Mouse (Mus musculus) kidney, postnatal 4 days (tissue): ENCODE results near the gene Mthfr.

Source experiments
- DNase-seq, 2 experiments: peaks; one replicate each; pipeline ENCODE4 v3.0.0; 2021; ENCODE audit warnings: mixed read lengths in 2 of 2

Gene Mthfr

GRCm38 (mm10) chr4:148038600-148039253 lies at the start of gene Mthfr, which contains the start of gene Clcn6:
Gene Mthfr, plus strand, starts transcription at chr4:148039077.
Gene Clcn6, minus strand, starts transcription at chr4:148038821.
- DNase-seq, result peak; percentile 100

GRCm38 (mm10) chr4:147993571-147994095 lies 45.2 kb upstream of the Mthfr start:
- DNase-seq, result no peak

GRCm38 (mm10) chr4:147995311-147995710 lies 43.6 kb upstream of the Mthfr start:
- no peak for DNase-seq

- DNase-seq, result no peak
Measured at GRCm38 (mm10) chr4:148000202-148000772, 38.6 kb upstream of the Mthfr start, which contains the start of gene Nppa. Gene Nppa, plus strand, starts transcription at chr4:148000722.

GRCm38 (mm10) chr4:148001013-148001789 lies 37.7 kb upstream of the Mthfr start:
- DNase-seq, result no peak

GRCm38 (mm10) chr4:148001866-148002265 lies 37.0 kb upstream of the Mthfr start:
- peak; percentile 31 to 42 for DNase-seq

GRCm38 (mm10) chr4:148004361-148004760 lies 34.5 kb upstream of the Mthfr start:
- DNase-seq, result no peak

GRCm38 (mm10) chr4:148008412-148008811 lies 30.5 kb upstream of the Mthfr start:
- DNase-seq, result peak; percentile 66 to 72

- DNase-seq, result no peak
Measured at GRCm38 (mm10) chr4:148009641-148010040, 29.2 kb upstream of the Mthfr start.

- no peak for DNase-seq
Measured at GRCm38 (mm10) chr4:148011332-148011731, 27.5 kb upstream of the Mthfr start.

GRCm38 (mm10) chr4:148012216-148012615 lies 26.7 kb upstream of the Mthfr start:
- no peak for DNase-seq

GRCm38 (mm10) chr4:148015418-148015817 lies 23.5 kb upstream of the Mthfr start:
- DNase-seq, result peak in 1 of 2 experiments; percentile 33

- peak in 1 of 2 experiments; percentile 18 for DNase-seq
Measured at GRCm38 (mm10) chr4:148016981-148017380, 21.9 kb upstream of the Mthfr start.

- DNase-seq, result no peak
Measured at GRCm38 (mm10) chr4:148018410-148018809, 20.5 kb upstream of the Mthfr start.

- DNase-seq, result peak in 1 of 2 experiments; percentile 22
Measured at GRCm38 (mm10) chr4:148024003-148024402, 14.9 kb upstream of the Mthfr start.

- DNase-seq, result no peak
Measured at GRCm38 (mm10) chr4:148029297-148029696, 9.6 kb upstream of the Mthfr start.

- peak in 1 of 2 experiments; percentile 28 for DNase-seq
Measured at GRCm38 (mm10) chr4:148030506-148030905, 8.4 kb upstream of the Mthfr start.

GRCm38 (mm10) chr4:148033858-148034410 lies 4.9 kb upstream of the Mthfr start:
- DNase-seq, result no peak

- peak in 1 of 2 experiments; percentile 26 for DNase-seq
Measured at GRCm38 (mm10) chr4:148035440-148035839, 3.4 kb upstream of the Mthfr start.

- DNase-seq, result no peak
Measured at GRCm38 (mm10) chr4:148038079-148038599, 738 bp upstream of the Mthfr start.

- DNase-seq, result peak in 1 of 2 experiments; percentile 30
Measured at GRCm38 (mm10) chr4:148039254-148040028, 564 bp downstream of the Mthfr start.
